8 mouse cellular contexts compared by ENCODE assay signal in genomic region chr10:52233301-52233968, GRCm38 (mm10). TPM values are rescaled to one million over a fixed set of nuclear protein-coding genes. Genes with fewer than 3 reads are reported as not detected.
DNase-seq lines count a peak whose midpoint lies in the region; ATAC-seq and TF ChIP-seq lines count a peak whose summit lies in the region.

Dcbld1 (plus strand) TSS chr10:52233619.

- no peaks in the 10 kb centered on the region for H3K36me3 ChIP-seq in intestine, postnatal 0 days (ENCODE audit: control insufficient read depth, insufficient read depth)
- no peaks in the 10 kb centered on the region for H3K36me3 ChIP-seq in limb, embryonic 11.5 days (ENCODE audit: control insufficient read depth, insufficient read depth, low read length)
- H3K36me3 ChIP-seq in midbrain, embryonic 12.5 days, result no peaks in the 10 kb centered on the region

- DNase-seq in adrenal gland, adult 8-10 months, result peak; percentile 31
- DNase-seq in embryo, embryonic 11 days, result peak; percentile 88
- peak; percentile 96 for DNase-seq in heart, adult 11 months
- DNase-seq in limb, embryonic 11.5 days (ENCODE audit: low spot score), result peak; percentile 76
- peak; percentile 7 for DNase-seq in spleen, adult 12 weeks (ENCODE audit: low spot score)

- H3K27me3 ChIP-seq in intestine, postnatal 0 days (replicated peaks; ENCODE audit: control insufficient read depth, insufficient read depth, low read length), result no peaks in the 10 kb centered on the region
- no peaks in the 10 kb centered on the region for H3K27me3 ChIP-seq in limb, embryonic 11.5 days (ENCODE audit: control insufficient read depth, insufficient read depth, low read length)
- H3K27me3 ChIP-seq in midbrain, embryonic 12.5 days, result peaks cover 7% of the 10 kb centered on the region

- peak within 1 kb of the TSS; percentile 94 for H3K4me3 ChIP-seq in intestine, postnatal 0 days (ENCODE audit: low read depth, low read length)
- peak within 1 kb of the TSS; percentile 64 for H3K4me3 ChIP-seq in limb, embryonic 11.5 days (ENCODE audit: low read depth, low read length)
- H3K4me3 ChIP-seq in midbrain, embryonic 12.5 days, result peak within 1 kb of the TSS; percentile 81

- TF ChIP-seq CTCF in intestine, postnatal 0 days (IDR thresholded peaks at IDR 0.05; ENCODE audit: low read depth), result 0 out of 2 replicates have a peak, but pooled peaks have one; percentile 8

- peak within 1 kb of the TSS; percentile 96 for H3K27ac ChIP-seq in intestine, postnatal 0 days (ENCODE audit: low read depth, low read length)
- peak within 1 kb of the TSS; percentile 10; the same call in 1 of the 2 replicates for H3K27ac ChIP-seq in limb, embryonic 11.5 days (replicated peaks; ENCODE audit: low read depth, low read length)
- H3K27ac ChIP-seq in midbrain, embryonic 12.5 days (replicated peaks), result peak within 1 kb of the TSS; percentile 72

- H3K9ac ChIP-seq in intestine, postnatal 0 days (ENCODE audit: low read depth, low read length), result peak within 1 kb of the TSS; percentile 95
- H3K9ac ChIP-seq in limb, embryonic 11.5 days (ENCODE audit: low read length), result peak within 1 kb of the TSS; percentile 68
- peak within 1 kb of the TSS; percentile 89 for H3K9ac ChIP-seq in midbrain, embryonic 12.5 days (replicated peaks)

- H3K4me2 ChIP-seq in intestine, postnatal 0 days (replicated peaks; ENCODE audit: low read depth), result peak within 1 kb of the TSS; percentile 87
- peak within 1 kb of the TSS; percentile 74 for H3K4me2 ChIP-seq in limb, embryonic 11.5 days (ENCODE audit: low read depth, severe bottlenecking)
- H3K4me2 ChIP-seq in midbrain, embryonic 12.5 days (replicated peaks), result peak within 1 kb of the TSS; percentile 80

- peak; percentile 75 for ATAC-seq in intestine, postnatal 0 days
- ATAC-seq in limb, embryonic 11.5 days (ENCODE audit: insufficient number of reproducible peaks, low FRiP score, low TSS enrichment, low read depth), result peak; percentile 89
- peak; percentile 95 for ATAC-seq in midbrain, embryonic 12.5 days (ENCODE audit: low FRiP score, low read depth)
- no peak for ATAC-seq in erythroid progenitor cell, adult 5-6 weeks (replicated peaks; ENCODE audit: low FRiP score, poor library complexity, severe bottlenecking)

- WGBS in intestine, postnatal 0 days, result under 1% methylated on average over 42 of the region's 60 CpGs
- WGBS in limb, embryonic 11.5 days, result 1% methylated on average over 48 of the region's 60 CpGs
- under 1% methylated on average over 57 of the region's 60 CpGs for WGBS in midbrain, embryonic 12.5 days

- H3K9me3 ChIP-seq in intestine, postnatal 0 days (ENCODE audit: control insufficient read depth), result no peaks in the 10 kb centered on the region
- H3K9me3 ChIP-seq in limb, embryonic 11.5 days (ENCODE audit: control insufficient read depth, low read length), result no peaks in the 10 kb centered on the region
- H3K9me3 ChIP-seq in midbrain, embryonic 12.5 days, result no peaks in the 10 kb centered on the region

- H3K4me1 ChIP-seq in intestine, postnatal 0 days (replicated peaks; ENCODE audit: control insufficient read depth, insufficient read depth, low read length), result peaks cover 3% of the 10 kb centered on the region; the same call in 1 of the 2 replicates
- peaks cover 6% of the 10 kb centered on the region for H3K4me1 ChIP-seq in limb, embryonic 11.5 days (ENCODE audit: control insufficient read depth, insufficient read depth, low read length)
- H3K4me1 ChIP-seq in midbrain, embryonic 12.5 days, result peaks cover 13% of the 10 kb centered on the region; the same call in 1 of the 2 replicates

RNA-seq across cellular contexts. Expression of gene Dcbld1, which starts in this region (rescaled TPM):
- total RNA-seq in adrenal gland, adult 8-10 months (2022), result 1 to 10 TPM; 2.5 to 3.8 (median 3.6) TPM
- 36.7 and 37.3 TPM in 2 replicates for polyA plus RNA-seq in intestine, postnatal 0 days (2015; fragmentation: Nextera tagmentation; extraction: Ambion mirVana)
- polyA plus RNA-seq in limb, embryonic 11.5 days (2014; fragmentation: Nextera tagmentation; extraction: Ambion mirVana), result 21.9 and 26.4 TPM in 2 replicates
- 19.3 and 21.0 TPM in 2 replicates for polyA plus RNA-seq in midbrain, embryonic 12.5 days (2016; fragmentation: Nextera tagmentation; extraction: Ambion mirVana)
- total RNA-seq in erythroid progenitor cell, adult 5-6 weeks (2015; ENCODE audit: low replicate concordance), result not detected in 2 replicates
- not detected in 2 replicates for total RNA-seq in erythroid progenitor cell, adult 5-6 weeks (2017; ENCODE audit: low replicate concordance)

Comparison
In these comparisons a context has a peak if more than half of its experiments do, and no peak if none do; other contexts are left out.
1. DNase-seq: peak in every context shown above with its lines; median percentile 96 in heart, adult 11 months; 88 in embryo, embryonic 11 days; 76 in limb, embryonic 11.5 days; 31 in adrenal gland, adult 8-10 months; 7 in spleen, adult 12 weeks.
2. H3K27ac ChIP-seq: peak in every context shown above with its lines; median percentile 96 in intestine, postnatal 0 days; 72 in midbrain, embryonic 12.5 days; 10 in limb, embryonic 11.5 days.